Mouse (Mus musculus) forebrain, embryonic 12.5 days (tissue): ENCODE data around the gene Tcap. TPM values are rescaled to one million over a fixed set of nuclear protein-coding genes. Genes with fewer than 3 reads are reported as not detected.
A peak's percentile ranks its signal among the peaks of the same experiment; 100 is the strongest.

Experiments
- ATAC-seq: fragments of 200-750 bp; cut with Nextera tagmentation; 2 replicates; pipeline ENCODE4 v1.8.0; 2017; ENCODE audit warnings: moderate TSS enrichment; ENCODE audit not compliant: low FRiP score
- H3K27ac ChIP-seq: fragments of 300-500 bp; sonication (generic); 2 replicates; pipeline ENCODE4 v1.5.1; 2016; ENCODE audit warnings: mild to moderate bottlenecking
- H3K27me3 ChIP-seq: fragments of 300-500 bp; sonication (generic); 2 replicates; pipeline ENCODE4 v1.6.1; 2016; ENCODE audit warnings: mild to moderate bottlenecking
- H3K36me3 ChIP-seq: fragments of 300-500 bp; sonication (generic); replicated peaks from 2 replicates; pipeline ENCODE4 v1.6.1; 2016; ENCODE audit warnings: mild to moderate bottlenecking
- H3K4me1 ChIP-seq: fragments of 300-500 bp; sonication (generic); 2 replicates; pipeline ENCODE4 v1.6.1; 2016
- H3K4me2 ChIP-seq: fragments of 300-500 bp; sonication (generic); 2 replicates; pipeline ENCODE4 v1.6.1; 2016; ENCODE audit warnings: mild to moderate bottlenecking, moderate library complexity
- H3K4me3 ChIP-seq: fragments of 300-500 bp; sonication (generic); replicated peaks from 2 replicates; pipeline ENCODE4 v1.5.1; 2016; ENCODE audit warnings: mild to moderate bottlenecking
- H3K9ac ChIP-seq: fragments of 300-500 bp; sonication (generic); 2 replicates; pipeline ENCODE4 v1.6.1; 2016; ENCODE audit warnings: mild to moderate bottlenecking
- H3K9me3 ChIP-seq: fragments of 300-500 bp; sonication (generic); 2 replicates; pipeline ENCODE4 v1.6.1; 2016
- WGBS: fragments of 180-500 bp; shearing (Covaris S2); methylation state at CpG from one replicate; pipeline ENCODE4 v1.1.7; 2016; 5-methylcytosine and 5-hydroxymethylcytosine counted together
- polyA plus RNA-seq: library from polyadenylated mRNA; unstranded; fragments of >200 nt; fragmentation: Nextera tagmentation; extraction: Ambion mirVana; gene quantifications from 2 replicates; pipeline ENCODE4 v1.2.1, GENCODE M21; 2016

Gene Tcap
- polyA plus RNA-seq, 1 experiment from 2014 or later, result 0.20 TPM

GRCm38 (mm10) chr11:98358161-98359083 lies 25.2 kb upstream of the Tcap start, which contains the start of gene Stard3:
Gene Stard3, plus strand, starts transcription at chr11:98358368.
- Histone ChIP-seq H3K4me3 (peak within 1 kb of the TSS; percentile 59), H3K9ac (peak within 1 kb of the TSS; percentile 80), H3K9me3 (no peaks in the 10 kb centered on the region), H3K36me3 (no peaks in the 10 kb centered on the region), H3K27me3 (peaks cover 31% of the 10 kb centered on the region), H3K4me2 (peak within 1 kb of the TSS; percentile 82), H3K27ac (peak within 1 kb of the TSS; percentile 80), H3K4me1 (peaks cover 37% of the 10 kb centered on the region)
- under 1% methylated on average over 60 of the region's 60 CpGs for WGBS
- ATAC-seq, result peak; percentile 89

GRCm38 (mm10) chr11:98360866-98361521 lies 22.6 kb upstream of the Tcap start:
- WGBS, result 49% methylated on average over 9 of the region's 9 CpGs
- no peak for ATAC-seq
- 0 out of 2 replicates have a peak overlapping the region, but pooled peaks have one; percentile 33 for H3K9ac ChIP-seq
- peaks cover 37% of the 10 kb centered on the region for H3K4me1 ChIP-seq
- no peak overlapping the region for H3K4me2 ChIP-seq
- H3K4me3 ChIP-seq, result no peak overlapping the region
- H3K9me3 ChIP-seq, result no peaks in the 10 kb centered on the region
- no peaks in the 10 kb centered on the region for H3K36me3 ChIP-seq
- peaks cover 11% of the 10 kb centered on the region; the same call in 1 of the 2 replicates for H3K27me3 ChIP-seq
- H3K27ac ChIP-seq, result 0 out of 2 replicates have a peak overlapping the region, but pooled peaks have one; percentile 32

- 83% methylated on average over 5 of the region's 5 CpGs for WGBS
Observed at GRCm38 (mm10) chr11:98363817-98364216, 19.8 kb upstream of the Tcap start.

GRCm38 (mm10) chr11:98364410-98364809 lies 19.2 kb upstream of the Tcap start:
- Histone ChIP-seq H3K4me1 (peaks cover 23% of the 10 kb centered on the region), H3K9me3 (no peaks in the 10 kb centered on the region), H3K27me3 (no peaks in the 10 kb centered on the region), H3K4me3 (no peak overlapping the region), H3K4me2 (no peak overlapping the region), H3K9ac (no peak overlapping the region), H3K27ac (no peak overlapping the region), H3K36me3 (0 out of 2 replicates have a peak, but pooled peaks cover 6% of the 10 kb centered on the region)
- no peak for ATAC-seq
- 95% methylated on average over 5 of the region's 5 CpGs for WGBS

More at GRCm38 (mm10) chr11:98363817-98364216, 19.8 kb upstream of the Tcap start:
- no peak for ATAC-seq
- Histone ChIP-seq H3K27me3 (no peaks in the 10 kb centered on the region), H3K4me2 (no peak overlapping the region), H3K4me1 (peaks cover 29% of the 10 kb centered on the region), H3K4me3 (no peak overlapping the region), H3K36me3 (0 out of 2 replicates have a peak, but pooled peaks cover 6% of the 10 kb centered on the region), H3K9me3 (no peaks in the 10 kb centered on the region), H3K27ac (no peak overlapping the region), H3K9ac (no peak overlapping the region)

- H3K9me3 ChIP-seq, result no peaks in the 10 kb centered on the region
- H3K4me2 ChIP-seq, result no peak overlapping the region
- 0 out of 2 replicates have a peak, but pooled peaks cover 6% of the 10 kb centered on the region for H3K36me3 ChIP-seq
- H3K4me1 ChIP-seq, result peaks cover 11% of the 10 kb centered on the region
- H3K4me3 ChIP-seq, result no peak overlapping the region
- ATAC-seq, result no peak
- no peak overlapping the region for H3K27ac ChIP-seq
- WGBS, result 80% methylated on average over 10 of the region's 10 CpGs
- H3K27me3 ChIP-seq, result no peaks in the 10 kb centered on the region
- no peak overlapping the region for H3K9ac ChIP-seq
Observed at GRCm38 (mm10) chr11:98366290-98366689, 17.3 kb upstream of the Tcap start.

GRCm38 (mm10) chr11:98367171-98367862 lies 16.3 kb upstream of the Tcap start:
- ATAC-seq, result no peak
- Histone ChIP-seq H3K4me3 (no peak overlapping the region), H3K4me2 (no peak overlapping the region), H3K36me3 (0 out of 2 replicates have a peak, but pooled peaks cover 6% of the 10 kb centered on the region), H3K4me1 (peaks cover 18% of the 10 kb centered on the region), H3K9me3 (no peaks in the 10 kb centered on the region), H3K27ac (no peak overlapping the region), H3K9ac (no peak overlapping the region), H3K27me3 (no peaks in the 10 kb centered on the region)
- 82% methylated on average over 10 of the region's 10 CpGs for WGBS

GRCm38 (mm10) chr11:98367863-98368186 lies 15.8 kb upstream of the Tcap start:
- peaks cover 22% of the 10 kb centered on the region for H3K4me1 ChIP-seq
- H3K36me3 ChIP-seq, result 0 out of 2 replicates have a peak, but pooled peaks cover 6% of the 10 kb centered on the region
- no peak overlapping the region for H3K4me3 ChIP-seq
- no peaks in the 10 kb centered on the region for H3K9me3 ChIP-seq
- ATAC-seq, result no peak
- no peak overlapping the region for H3K9ac ChIP-seq
- no peak overlapping the region for H3K4me2 ChIP-seq
- WGBS, result 86% methylated on average over 7 of the region's 7 CpGs
- no peak overlapping the region for H3K27ac ChIP-seq
- H3K27me3 ChIP-seq, result no peaks in the 10 kb centered on the region

GRCm38 (mm10) chr11:98369337-98369736 lies 14.3 kb upstream of the Tcap start:
- no peak overlapping the region for H3K4me2 ChIP-seq
- no peak overlapping the region for H3K4me3 ChIP-seq
- no peak overlapping the region for H3K9ac ChIP-seq
- no peaks in the 10 kb centered on the region for H3K9me3 ChIP-seq
- no peak for ATAC-seq
- H3K4me1 ChIP-seq, result peaks cover 24% of the 10 kb centered on the region
- peaks cover 8% of the 10 kb centered on the region; the same call in 1 of the 2 replicates for H3K36me3 ChIP-seq
- H3K27ac ChIP-seq, result no peak overlapping the region
- WGBS, result 85% methylated on average over 6 of the region's 6 CpGs
- no peaks in the 10 kb centered on the region for H3K27me3 ChIP-seq

GRCm38 (mm10) chr11:98370588-98370987 lies 13.0 kb upstream of the Tcap start:
- ATAC-seq, result no peak
- Histone ChIP-seq H3K27me3 (no peaks in the 10 kb centered on the region), H3K4me3 (no peak overlapping the region), H3K36me3 (peaks cover 21% of the 10 kb centered on the region), H3K4me2 (no peak overlapping the region), H3K9ac (no peak overlapping the region), H3K4me1 (peaks cover 24% of the 10 kb centered on the region), H3K27ac (peak overlapping the region; percentile 80), H3K9me3 (no peaks in the 10 kb centered on the region)
- 80% methylated on average over 2 of the region's 2 CpGs for WGBS

- Histone ChIP-seq H3K27me3 (no peaks in the 10 kb centered on the region), H3K36me3 (peaks cover 28% of the 10 kb centered on the region), H3K9ac (peak overlapping the region; percentile 44), H3K4me3 (peak overlapping the region; percentile 19; the same call in 1 of the 2 replicates), H3K4me1 (peaks cover 24% of the 10 kb centered on the region), H3K9me3 (no peaks in the 10 kb centered on the region), H3K27ac (peak overlapping the region; percentile 80), H3K4me2 (peak overlapping the region; percentile 38)
- 26% methylated on average over 10 of the region's 10 CpGs for WGBS
- ATAC-seq, result peak; percentile 74
Observed at GRCm38 (mm10) chr11:98371556-98372240, 11.9 kb upstream of the Tcap start.

GRCm38 (mm10) chr11:98372406-98372805 lies 11.2 kb upstream of the Tcap start:
- no peaks in the 10 kb centered on the region for H3K27me3 ChIP-seq

More at GRCm38 (mm10) chr11:98372406-98372805, 11.2 kb upstream of the Tcap start:
- peak overlapping the region; percentile 38 for H3K4me2 ChIP-seq
- H3K27ac ChIP-seq, result peak overlapping the region; percentile 80; the same call in 1 of the 2 replicates
- no peaks in the 10 kb centered on the region for H3K9me3 ChIP-seq
- WGBS, result 5% methylated on average over 2 of the region's 2 CpGs
- H3K9ac ChIP-seq, result 0 out of 2 replicates have a peak overlapping the region, but pooled peaks have one; percentile 44
- no peak overlapping the region for H3K4me3 ChIP-seq
- H3K36me3 ChIP-seq, result peaks cover 33% of the 10 kb centered on the region
- ATAC-seq, result no peak
- H3K4me1 ChIP-seq, result peaks cover 24% of the 10 kb centered on the region
